Mouse (Mus musculus) mesoderm, embryonic 11.5 days (tissue): ENCODE data around the gene Pmfbp1.

Source experiments
- DNase-seq: peaks from one replicate; pipeline ENCODE4 v3.0.0-alpha.2; 2012; ENCODE audit warnings: low read depth, low spot score

Pmfbp1 gene

DNA sequence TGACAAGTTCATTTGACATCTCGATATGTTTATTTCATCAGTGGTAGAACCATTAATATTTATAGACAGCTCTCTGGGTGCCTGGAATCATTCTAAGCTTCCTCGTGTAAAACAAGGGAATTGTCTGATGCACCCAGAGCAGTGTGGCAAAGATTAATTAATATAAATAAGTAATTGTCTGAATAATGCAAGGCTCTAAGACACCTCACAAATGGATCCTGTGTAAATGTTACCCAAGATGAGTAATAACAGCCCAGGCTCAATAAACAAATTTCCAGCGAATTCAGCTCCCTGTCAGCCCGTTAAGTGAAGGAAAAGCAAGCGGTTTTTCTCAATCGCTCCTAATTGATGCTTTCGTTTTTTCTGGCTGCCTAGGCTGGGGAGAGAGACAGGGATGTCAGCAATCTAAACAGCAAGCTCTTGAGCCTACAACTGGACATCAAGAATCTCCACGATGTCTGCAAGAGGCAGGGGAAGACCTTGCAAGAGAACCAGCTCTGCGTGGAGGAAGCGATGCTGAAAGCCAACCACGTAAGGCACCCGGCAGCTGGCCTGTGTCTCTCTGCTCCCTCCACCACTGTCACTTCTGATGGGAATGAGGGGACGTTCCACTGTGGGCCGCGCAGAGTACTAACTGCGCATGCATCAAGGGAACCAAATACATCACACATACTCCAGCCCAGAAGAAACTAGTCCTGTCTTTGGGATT lies 5.3 kb downstream of the Pmfbp1 start:
- no peak for DNase-seq

DNA sequence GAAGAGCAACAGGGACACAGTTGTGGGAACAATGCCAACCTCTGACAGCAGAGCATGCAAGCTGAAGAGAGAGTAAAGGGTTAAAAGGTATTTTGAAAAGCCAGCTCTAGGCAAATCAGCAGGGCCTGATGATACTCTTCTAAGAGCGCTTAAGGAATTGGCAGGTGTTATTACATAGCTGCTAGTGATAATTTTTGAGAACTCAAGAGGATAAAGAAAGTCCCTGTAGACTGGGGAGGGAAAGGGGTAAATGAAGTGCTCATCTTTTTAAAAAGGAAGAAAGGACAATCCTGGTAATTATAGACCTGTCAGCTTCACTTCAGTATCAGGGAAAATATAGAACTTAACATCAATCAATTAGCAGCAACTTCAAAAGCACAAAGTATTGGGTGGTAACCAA lies 9.7 kb downstream of the Pmfbp1 start:
- no peak for DNase-seq

DNA sequence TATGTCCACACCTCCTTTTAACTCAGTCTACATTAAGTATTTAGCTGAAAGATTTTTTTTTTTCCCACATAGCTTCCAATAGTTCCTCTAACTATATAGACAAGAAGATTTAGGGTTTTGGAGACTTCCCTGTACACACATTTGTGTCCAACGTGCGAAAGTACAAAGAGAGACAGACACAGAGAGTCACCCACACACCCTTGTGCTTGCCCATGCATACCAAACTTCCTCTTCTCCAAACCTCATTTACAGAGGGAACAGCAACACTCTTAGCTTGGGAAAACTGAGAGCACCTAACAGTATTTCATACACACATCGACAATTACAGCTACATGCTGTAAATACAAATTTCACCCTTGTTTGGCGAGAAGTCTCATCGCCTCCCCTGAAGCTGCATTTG lies 11.7 kb downstream of the Pmfbp1 start:
- DNase-seq: no peak

DNA sequence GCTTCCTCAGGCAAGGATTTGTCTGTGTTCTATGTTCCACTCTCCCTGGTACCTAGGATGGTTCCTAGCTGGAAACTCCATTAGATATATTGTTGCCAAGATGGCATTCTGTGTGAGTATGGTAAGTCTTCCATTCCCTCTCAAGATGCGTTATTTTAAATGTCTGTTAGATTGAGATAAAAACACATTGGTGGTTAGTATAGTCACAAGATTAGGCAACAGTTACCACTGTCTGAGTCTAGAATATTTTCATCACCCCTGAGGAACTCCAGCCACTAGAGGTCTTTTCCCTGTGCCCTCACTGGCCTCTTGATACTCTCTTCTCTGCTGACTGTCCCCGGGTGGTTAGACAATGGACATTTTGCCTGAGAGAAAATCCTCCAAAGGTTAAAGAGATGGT lies 30.2 kb downstream of the Pmfbp1 start:
- no peak for DNase-seq

DNA sequence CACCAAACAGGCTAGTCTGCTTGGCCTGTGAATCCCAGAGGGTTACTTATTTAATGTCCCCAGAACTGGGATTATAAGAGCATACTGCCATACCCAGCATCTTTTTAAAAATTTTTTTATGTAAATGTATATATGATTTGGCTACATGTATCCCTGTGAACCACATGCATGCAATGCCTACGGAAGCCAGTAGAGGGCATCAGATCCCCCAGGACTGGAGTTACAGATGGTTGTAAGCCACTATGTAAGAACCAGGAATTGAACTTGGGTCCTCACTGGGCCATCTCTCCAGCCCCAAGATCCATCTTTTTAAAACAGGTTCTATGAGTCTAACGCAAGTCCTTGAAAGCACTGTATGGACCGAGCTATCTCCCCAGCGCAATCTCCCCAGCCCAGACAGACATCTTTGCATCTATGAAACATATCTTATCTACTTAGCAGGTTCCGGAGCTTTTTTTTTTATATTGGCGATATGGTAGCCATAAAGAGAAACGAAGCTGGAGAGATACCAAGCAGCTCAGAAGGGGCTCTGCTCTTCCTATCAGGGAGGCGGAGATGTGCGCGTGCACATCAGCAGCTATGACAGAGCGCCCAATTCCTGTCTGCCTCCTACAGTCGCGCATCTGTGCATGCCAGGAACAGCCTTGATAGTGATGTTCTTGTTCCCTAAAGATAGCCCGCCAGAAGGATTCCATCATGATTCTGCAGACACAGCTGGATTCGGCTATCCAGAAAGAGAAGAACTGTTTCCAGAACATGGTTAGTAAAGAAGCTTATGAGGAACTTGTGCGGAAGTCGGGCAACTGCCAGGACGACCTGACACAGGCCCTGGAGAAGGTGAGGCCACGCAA lies 41.5 kb downstream of the Pmfbp1 start:
- DNase-seq: peak; percentile 54

DNA sequence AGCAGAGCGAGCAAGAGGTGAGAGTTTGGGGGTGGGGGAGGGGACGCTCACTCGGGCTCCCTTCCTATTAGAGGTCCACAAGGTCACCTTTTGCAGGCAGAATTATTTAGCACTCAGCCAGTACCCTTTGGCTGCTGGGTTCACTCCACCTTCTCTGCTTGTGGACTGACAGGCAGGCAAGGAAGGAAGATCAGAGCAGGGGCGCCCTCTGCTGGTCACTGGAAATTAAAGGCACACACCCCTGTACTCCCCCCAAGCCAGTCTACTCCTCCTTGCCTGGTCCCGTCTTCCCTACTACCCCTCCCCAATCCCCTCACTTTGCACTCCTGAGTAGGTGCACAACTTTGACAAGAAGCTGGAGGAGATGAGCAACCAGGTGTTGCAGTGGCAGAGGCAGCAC lies 42.9 kb downstream of the Pmfbp1 start:
- DNase-seq: peak; percentile 85

DNA sequence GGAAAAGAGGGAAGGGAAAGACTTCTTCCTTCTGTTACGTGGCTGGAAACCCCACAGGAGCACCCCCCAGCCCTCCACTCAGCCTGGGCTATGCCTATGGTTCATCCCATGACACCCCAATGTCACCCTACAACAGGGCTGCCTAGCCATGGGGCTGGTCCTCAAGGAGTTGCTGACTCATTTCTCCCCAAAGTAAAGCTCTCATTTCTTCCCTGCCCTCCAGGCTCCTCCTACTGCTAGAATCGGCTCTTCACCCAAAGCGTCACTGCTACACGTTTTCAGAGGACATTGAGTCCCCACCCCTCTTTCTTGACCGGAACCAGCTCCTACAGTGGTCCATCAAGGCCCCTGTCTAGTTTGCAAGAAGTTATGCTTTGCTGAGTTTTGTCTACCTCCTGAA lies 48.3 kb downstream of the Pmfbp1 start:
- no peak for DNase-seq

DNA sequence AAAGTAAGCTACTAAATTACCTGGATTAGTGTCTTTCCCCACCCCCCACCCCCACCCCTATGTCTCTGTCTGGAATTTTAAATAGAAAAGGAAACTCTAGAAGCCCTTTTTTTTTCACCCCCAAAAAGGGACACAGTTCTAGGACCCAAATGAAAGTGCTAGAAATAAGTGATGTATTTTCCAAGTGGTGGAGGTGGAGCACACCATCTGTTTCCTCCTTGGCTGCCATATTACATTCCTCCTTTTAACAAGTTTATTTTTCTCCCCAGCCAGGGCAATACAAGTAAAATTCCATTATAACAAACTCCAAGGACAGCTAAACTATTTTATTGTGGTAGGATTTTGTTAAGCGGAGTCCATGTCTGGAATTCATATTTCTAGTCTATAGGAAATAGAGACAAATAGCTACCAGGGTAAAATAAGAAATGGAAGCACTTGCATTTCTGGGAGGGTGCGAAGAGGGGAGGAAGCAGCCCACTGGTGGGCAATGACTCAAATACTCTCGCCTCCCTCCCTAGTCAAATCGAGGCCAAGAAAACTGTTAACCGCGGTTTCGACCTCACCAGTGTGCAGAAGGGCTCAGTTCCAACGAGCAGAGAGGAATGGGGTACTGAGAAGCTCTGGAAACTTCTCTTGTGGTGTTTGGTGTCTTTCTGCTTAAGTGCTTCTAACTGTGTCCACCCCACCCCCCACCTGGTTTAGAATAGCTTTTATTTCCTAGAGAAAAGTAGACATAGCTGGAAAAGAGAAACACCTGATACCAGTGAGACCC lies 49.1 kb downstream of the Pmfbp1 start:
- DNase-seq: no peak

DNA sequence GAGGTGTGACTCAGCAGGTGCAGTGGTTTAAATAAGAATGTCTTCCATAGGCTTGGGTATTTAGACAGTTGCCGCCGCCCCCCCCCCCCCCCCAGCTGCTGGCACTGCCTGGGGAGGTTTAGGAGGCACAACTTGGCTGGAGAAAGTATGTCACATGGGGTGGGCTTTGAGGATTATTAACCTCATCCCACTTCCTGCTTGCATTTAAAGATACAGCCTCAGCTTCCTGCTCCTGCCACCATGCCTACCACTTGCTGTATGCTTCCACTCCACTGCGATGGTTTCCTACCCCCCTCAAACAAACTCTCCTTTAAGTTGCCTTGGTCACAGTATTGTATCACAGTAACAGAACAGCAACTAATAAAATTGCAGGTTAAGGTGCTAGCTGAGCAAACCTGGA lies 50.2 kb downstream of the Pmfbp1 start:
- DNase-seq: no peak

DNA sequence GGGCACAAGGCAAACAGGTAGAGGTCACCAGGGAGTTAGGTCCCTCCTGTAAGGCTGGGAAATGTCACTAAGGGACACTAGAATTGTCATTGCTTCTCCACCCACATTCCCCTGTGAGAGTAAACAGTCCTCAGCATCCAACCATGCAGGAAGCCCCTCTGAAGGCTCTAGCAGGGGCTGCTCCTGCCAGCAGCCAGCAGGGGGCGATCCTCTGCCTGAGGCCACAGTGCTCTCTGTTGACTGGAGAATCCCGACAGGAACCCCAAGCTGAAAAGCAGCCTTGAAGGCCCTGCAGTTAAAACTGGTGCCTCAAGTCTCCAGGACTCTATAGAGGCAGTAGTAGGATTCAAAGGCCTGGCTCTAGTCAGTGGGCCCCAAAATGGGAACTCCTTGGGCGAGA lies 57.8 kb downstream of the Pmfbp1 start:
- DNase-seq: peak; percentile 33

DNA sequence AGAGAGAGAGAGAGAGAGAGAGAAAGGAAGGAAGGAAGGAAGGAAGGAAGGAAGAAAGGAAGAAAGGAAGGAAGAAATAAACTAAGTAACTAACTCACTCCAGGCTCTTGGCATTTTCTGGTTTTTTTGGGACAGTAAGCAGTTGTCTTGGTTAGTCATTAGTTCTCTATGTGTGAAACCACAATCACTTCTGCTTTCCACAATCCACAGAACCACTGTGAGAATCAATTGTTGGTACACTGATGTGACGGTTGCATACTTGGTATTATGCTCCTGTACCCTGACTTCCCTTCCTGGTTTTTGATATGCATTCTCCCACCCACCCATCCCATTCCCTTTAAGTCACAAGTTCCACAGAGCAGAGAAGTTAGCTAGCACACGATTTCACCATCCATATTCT lies 70.1 kb downstream of the Pmfbp1 start:
- no peak for DNase-seq

DNA sequence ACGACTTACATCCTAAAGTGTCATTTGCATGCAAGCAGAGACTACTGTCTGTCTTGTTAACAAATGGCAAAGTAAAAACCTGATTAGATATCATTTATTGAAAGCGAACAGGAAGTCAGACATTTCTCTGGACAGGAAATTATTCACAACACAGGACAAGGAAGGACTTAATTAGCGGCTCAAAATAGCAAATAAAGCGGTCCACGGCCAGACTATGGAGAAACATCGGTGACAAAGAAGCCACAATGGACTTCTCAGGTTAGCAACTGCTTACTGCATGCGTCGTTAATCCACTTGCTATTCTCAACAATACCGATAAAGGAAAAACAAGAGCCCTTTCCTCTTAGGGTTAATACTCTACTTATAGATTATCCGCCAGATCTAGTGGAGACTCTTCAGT lies 70.9 kb downstream of the Pmfbp1 start:
- no peak for DNase-seq

DNA sequence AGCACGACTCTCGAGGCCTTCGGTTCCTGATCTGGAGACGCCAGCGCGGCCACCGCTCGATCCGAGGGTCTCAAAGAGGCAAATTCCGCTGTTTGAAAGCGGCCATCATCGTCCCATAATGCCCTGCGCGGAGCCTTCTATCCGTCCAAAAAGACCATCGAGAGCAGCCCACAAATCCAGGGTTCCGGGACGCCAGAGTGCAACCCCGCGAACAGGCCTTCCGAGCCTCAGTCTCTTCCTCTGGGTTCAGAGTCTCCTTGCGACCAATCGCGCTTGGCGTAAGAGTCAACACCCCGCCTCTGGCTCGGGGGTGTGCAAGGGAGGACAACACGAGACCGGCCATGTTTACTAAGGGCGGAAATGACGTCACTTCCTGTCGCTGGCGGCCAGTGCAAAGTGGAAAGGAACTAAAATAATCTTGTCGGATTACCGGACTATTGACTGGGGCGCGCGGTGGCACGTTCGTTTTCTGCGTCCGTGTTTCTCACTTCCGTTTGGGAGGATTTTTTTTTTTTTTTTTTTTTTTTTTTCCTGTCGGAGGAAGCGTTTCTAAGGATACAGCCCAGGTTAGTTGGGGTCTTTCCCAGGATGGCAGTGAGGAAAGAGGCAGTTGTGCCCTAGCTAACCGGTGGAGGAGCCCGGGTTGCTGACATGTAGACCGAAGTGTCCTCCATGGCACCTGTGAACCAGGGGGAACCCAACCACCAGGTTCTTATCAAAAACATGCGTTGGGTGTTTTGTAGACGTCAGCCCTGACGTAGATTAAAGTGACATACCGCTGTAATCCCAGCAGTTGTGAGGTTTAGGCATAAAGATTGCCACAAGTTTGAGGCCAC lies 71.9 kb downstream of the Pmfbp1 start, which contains the start of the genes Dhx38 and Txnl4b:
Gene Dhx38, minus strand, starts transcription at position 364 of the 836 bp plus-strand sequence.
Gene Txnl4b, plus strand, starts transcription at position 395 of the 836 bp plus-strand sequence.
- peak; percentile 99 for DNase-seq

DNA sequence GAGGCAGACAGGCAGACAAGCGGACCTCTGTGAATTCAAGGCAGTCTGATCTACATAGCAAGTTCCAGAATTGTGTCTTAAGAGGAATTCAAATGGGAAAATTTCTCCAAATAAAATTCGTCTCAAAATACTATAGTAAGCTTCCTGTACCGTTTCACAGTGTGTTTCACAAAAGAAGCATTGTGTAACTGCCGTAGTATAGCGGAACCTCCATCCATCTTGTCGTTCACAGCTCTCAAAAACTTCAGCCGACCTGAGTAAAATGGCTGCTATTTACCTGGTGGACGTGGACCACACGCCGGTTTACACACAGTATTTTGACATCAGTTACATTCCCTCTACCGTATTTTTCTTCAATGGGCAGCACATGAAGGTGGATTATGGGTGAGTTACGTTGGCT lies 77.3 kb downstream of the Pmfbp1 start:
- DNase-seq: no peak

DNA sequence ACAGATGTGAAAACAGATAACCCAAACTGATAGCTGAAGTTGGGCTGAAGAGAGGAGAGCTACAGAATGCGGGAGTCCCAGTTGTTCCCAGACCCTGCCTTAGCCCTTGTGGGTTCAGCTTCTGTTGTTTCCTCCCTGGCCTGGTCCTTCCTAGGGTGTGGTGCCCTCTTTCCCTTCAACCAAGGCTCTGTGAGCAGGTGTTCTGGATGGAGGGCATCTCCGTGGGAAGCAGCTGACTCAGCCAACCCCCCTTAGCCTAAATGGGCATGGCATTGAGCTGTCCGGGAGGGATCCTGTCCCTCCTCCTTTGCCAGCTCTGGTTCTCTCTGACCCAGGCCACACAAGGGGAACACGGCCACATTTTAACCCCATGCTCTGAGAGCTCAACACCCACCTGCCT lies 82.5 kb downstream of the Pmfbp1 start:
- no peak for DNase-seq

DNA sequence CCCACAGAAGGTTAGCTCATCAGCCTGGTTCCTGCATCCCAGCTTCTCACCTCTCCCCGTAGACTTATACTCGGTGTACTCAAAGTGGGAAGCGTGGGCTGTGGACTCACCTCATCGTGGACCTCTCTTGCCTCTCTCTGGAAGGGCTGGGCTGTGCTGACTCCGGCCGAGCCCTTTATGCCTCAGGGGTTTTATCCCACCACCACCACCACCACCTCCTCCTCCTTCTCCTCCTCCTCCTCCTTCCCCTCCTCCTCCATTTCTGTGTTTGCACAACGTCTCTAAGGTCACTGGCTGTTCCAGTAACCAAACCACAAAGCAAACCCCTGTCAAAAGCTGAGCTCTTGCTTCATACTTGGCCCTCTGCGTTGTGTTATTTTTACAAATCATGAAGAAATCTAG lies 85.1 kb downstream of the Pmfbp1 start, which contains the start of gene Hp:
Gene Hp, minus strand, starts transcription at position 273 of the 402 bp plus-strand sequence.
- no peak for DNase-seq

DNA sequence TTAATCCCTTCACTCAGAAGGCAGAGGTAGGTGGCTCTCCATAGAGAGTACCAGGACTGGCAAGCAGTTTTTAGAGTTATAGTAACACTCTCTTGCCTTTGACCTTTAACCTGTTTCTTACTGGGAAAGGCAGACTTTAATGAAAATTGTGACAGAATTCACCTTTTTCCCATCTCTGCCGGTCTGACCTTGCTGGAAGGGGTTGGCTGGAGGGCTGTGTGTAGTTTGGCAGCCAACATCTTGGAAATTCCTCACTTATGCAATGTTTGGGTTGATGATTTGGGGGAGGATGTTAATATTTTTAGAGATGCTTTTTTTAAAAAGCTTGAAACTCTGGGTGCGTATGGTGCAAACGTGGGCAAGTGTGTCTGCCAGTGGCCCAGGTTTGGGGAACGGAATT lies 90.5 kb downstream of the Pmfbp1 start:
- no peak for DNase-seq

DNA sequence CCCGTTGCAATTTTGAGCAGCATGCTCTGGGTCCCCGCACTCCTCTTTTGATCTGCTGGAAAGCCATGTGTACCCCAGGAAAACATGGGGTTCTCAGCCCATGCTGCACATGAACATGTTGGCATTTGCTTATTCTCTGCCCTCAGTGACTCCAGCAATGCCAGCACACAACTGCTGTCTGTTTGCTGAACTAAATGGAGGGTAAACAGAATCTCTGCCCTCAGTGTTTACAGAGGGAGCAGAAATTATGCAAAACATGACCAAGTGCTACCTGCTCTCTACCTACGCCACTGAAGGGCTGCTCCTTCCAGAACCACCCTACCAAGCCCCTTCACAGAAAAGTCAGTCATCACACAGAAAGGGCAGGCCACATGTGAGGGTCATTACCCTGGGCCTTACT lies 91.0 kb downstream of the Pmfbp1 start:
- no peak for DNase-seq

DNA sequence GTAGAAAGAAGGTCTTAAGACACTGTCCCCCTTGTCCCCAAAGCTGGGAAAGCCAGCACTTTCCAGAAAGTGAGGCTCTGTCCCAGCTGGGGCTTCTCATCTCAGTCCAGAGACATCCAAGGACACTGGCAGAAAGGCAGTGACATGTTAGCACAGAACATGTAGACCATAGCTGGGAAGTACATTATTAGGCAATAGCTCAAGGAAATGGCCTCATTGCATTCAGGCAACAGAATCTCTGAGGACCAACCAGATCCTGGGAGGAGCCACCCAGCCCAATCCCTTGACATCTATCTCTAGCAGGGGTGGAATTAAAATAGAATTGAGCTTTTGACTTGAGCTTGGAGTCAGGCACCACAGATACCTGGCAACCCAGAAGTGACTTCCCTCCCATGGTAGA lies 91.8 kb downstream of the Pmfbp1 start:
- no peak for DNase-seq

DNA sequence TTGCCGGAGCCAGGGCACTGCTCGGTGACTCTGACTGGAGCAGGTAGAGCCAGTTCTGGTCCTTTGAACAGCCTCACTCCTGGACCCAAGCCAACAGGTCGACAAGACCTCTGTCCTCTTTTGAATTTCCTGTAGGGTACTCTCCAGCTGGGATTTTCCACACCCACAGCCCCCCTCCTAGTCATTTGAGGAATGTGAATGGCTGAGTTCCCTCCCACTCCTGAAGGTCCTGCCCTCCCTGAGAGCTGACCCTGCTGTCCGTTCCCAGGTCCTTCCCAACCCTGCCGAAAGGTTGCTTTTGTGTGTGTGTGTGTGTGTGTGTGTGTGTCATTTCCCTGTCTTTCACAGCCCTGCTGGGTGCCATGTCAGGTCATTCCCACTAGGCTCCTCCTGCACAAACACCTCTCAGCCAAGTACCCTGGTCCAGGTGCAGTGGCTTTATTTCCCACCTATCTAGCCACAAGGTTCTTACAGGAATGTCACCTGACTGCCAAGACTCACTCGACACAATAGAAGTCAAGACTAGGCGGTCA lies 93.2 kb downstream of the Pmfbp1 start:
- DNase-seq: peak; percentile 8

DNA sequence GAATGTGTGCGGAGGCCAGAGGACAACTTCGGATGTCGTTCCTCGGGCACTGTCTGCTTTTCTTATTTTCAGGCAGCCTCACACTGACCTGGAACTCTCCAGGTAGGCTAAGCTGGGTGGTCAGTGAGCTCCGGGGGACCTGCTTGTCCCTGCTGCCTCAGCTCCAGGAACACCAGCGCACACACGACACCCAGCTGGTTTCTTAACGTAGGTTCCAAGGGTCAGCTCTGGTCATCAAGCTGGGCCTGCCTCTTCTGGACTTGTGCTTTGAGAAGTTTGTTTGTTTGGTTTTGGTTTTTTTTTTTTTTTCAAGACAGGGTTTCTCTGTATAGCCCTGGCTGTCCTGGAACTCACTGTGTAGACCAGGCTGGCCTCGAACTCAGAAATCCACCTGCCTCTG lies 97.1 kb downstream of the Pmfbp1 start:
- DNase-seq: no peak
